Mouse (Mus musculus) kidney, embryonic 15.5 days (tissue): ENCODE data around the gene Sirt2. TPM values are rescaled to one million over a fixed set of nuclear protein-coding genes. Genes with fewer than 3 reads are reported as not detected.
A peak's percentile ranks its signal among the peaks of the same experiment; 100 is the strongest.

Experiments used
- ATAC-seq: fragments of 200-750 bp; cut with Nextera tagmentation; replicated peaks from 2 replicates; pipeline ENCODE4 v1.8.0; 2017; ENCODE audit warnings: moderate TSS enrichment; ENCODE audit not compliant: low FRiP score
- H3K27ac ChIP-seq: fragments of 300-500 bp; sonication (generic); 2 replicates; pipeline ENCODE4 v1.5.1; 2015; ENCODE audit warnings: mild to moderate bottlenecking, inconsistent platforms
- H3K27me3 ChIP-seq: fragments of 300-500 bp; sonication (generic); 2 replicates; pipeline ENCODE4 v1.6.1; 2015; ENCODE audit warnings: inconsistent platforms
- H3K36me3 ChIP-seq: fragments of 300-500 bp; sonication (generic); 2 replicates; pipeline ENCODE4 v1.6.1; 2015; ENCODE audit warnings: inconsistent platforms
- H3K4me1 ChIP-seq: fragments of 300-500 bp; sonication (generic); 2 replicates; pipeline ENCODE4 v1.6.1; 2015; ENCODE audit warnings: inconsistent platforms
- H3K4me2 ChIP-seq: fragments of 300-500 bp; sonication (generic); 2 replicates; pipeline ENCODE4 v1.6.1; 2015; ENCODE audit warnings: moderate library complexity, mild to moderate bottlenecking, inconsistent platforms
- H3K4me3 ChIP-seq: fragments of 300-500 bp; sonication (generic); replicated peaks from 2 replicates; pipeline ENCODE4 v1.5.1; 2015; ENCODE audit warnings: mild to moderate bottlenecking, inconsistent platforms
- H3K9ac ChIP-seq: fragments of 300-500 bp; sonication (generic); 2 replicates; pipeline ENCODE4 v1.6.1; 2015; ENCODE audit warnings: mild to moderate bottlenecking, inconsistent platforms
- H3K9me3 ChIP-seq: fragments of 300-500 bp; sonication (generic); replicated peaks from 2 replicates; pipeline ENCODE4 v1.6.1; 2016; ENCODE audit warnings: inconsistent platforms
- WGBS: fragments of 180-500 bp; shearing (Covaris S2); methylation state at CpG from one replicate; pipeline ENCODE4 v1.1.7; 2015; ENCODE audit warnings: mixed read lengths; 5-methylcytosine and 5-hydroxymethylcytosine counted together
- polyA plus RNA-seq: library from polyadenylated mRNA; unstranded; fragments of >200 nt; fragmentation: Nextera tagmentation; extraction: Ambion mirVana; gene quantifications from 2 replicates; pipeline ENCODE4 v1.2.1, GENCODE M21; 2015

The Sirt2 gene
- polyA plus RNA-seq, 1 experiment from 2014 or later, result 67.6 TPM

DNA sequence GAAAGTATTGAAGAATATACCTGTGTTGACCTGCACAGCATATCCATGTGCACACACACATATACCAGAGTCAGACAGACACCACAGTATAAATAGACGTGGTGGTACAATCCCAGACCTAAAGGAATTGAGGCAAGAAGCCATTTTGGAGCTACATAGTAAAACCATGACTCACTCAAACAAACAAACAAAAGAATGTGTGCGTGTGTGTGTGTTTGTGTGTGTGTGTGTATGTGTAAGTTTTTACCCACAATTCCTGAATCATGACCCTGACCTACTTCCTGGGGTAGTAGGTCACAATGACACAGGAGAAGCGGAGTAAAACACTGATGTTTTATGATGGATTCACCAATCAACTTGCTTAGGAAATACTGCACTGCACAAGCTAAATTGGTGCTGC lies 34.9 kb downstream of the Sirt2 start:
- WGBS, result 45% methylated on average over 3 of the region's 3 CpGs
- Histone ChIP-seq H3K27ac (peak overlapping the region; percentile 97), H3K9ac (no peak overlapping the region), H3K27me3 (no peaks in the 10 kb centered on the region), H3K9me3 (no peaks in the 10 kb centered on the region), H3K4me3 (no peak overlapping the region), H3K4me2 (peak overlapping the region; percentile 33; the same call in 1 of the 2 replicates), H3K4me1 (peaks cover 51% of the 10 kb centered on the region), H3K36me3 (no peaks in the 10 kb centered on the region)
- no peak for ATAC-seq

- H3K4me1 ChIP-seq, result peaks cover 45% of the 10 kb centered on the region
- ATAC-seq, result peak; percentile 24
- H3K4me3 ChIP-seq, result 0 out of 2 replicates have a peak overlapping the region, but pooled peaks have one; percentile 0
- WGBS, result 15% methylated on average over 10 of the region's 10 CpGs
- H3K27ac ChIP-seq, result peak overlapping the region; percentile 97
- H3K9me3 ChIP-seq, result no peaks in the 10 kb centered on the region
- no peaks in the 10 kb centered on the region for H3K27me3 ChIP-seq
- H3K9ac ChIP-seq, result no peak overlapping the region
- H3K36me3 ChIP-seq, result no peaks in the 10 kb centered on the region
- H3K4me2 ChIP-seq, result peak overlapping the region; percentile 33
Observed at GRCm38 (mm10) chr7:28801901-28802670, 35.6 kb downstream of the Sirt2 start.

DNA sequence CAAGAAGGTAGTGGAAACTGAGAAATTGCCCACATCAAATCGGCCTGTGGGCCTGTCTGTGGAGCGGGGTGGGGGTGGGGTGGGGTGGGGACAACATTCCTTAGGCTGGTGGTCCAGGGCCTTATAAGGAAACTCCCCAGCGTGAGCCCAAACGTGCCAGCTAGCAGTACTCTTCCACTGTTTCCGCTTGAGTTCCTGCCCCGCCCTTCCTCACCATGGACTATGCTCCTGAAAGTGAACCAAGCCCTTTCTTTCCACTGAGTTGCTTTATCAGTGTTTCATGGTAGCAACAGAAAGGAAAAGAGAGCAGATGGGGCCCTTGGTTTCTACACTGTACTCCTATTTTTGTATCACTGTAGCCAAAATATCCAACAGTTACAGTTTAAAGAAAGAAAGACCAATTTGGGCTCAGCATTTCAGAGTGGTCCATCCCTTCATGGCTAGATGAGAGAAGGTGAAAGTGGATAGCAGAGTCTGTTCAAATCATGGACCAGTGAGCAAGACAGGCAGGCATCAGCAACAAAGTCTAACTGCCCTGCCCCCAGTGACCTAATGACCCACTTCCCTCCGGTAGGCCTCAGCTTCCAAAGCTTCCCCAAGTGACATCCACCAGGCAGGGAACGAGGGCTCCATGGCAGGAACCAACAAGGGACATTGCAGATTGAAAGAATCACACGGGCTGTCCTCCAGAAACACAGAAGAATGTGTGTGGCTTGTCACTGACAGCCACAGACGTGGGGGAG lies 36.5 kb downstream of the Sirt2 start:
- peak; percentile 84 for ATAC-seq
- 5% methylated on average over 10 of the region's 10 CpGs for WGBS

DNA sequence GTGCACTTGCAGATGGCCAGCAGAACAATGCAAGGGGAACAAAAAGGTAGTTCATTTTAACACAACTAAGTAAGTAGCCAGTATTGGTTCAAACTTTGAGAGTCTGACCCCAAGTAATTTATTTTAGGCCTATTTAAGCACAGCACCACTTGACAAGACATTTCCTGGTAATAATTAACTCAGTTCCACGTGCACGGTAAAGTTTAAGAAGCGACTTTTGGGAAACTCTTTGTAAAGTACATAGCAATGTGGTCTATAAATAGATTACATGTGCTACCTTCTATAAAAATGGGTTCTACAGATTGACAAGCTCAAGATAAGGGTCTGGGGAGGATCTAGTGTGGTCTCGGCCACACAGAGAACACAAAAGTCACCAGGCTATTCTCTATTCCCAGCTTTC lies 37.2 kb downstream of the Sirt2 start:
- no peak for ATAC-seq
- H3K27me3 ChIP-seq, result no peaks in the 10 kb centered on the region
- peaks cover 53% of the 10 kb centered on the region for H3K4me1 ChIP-seq
- no peak overlapping the region for H3K4me3 ChIP-seq
- H3K4me2 ChIP-seq, result peak overlapping the region; percentile 33; the same call in 1 of the 2 replicates
- 19% methylated on average over 4 of the region's 4 CpGs for WGBS
- no peaks in the 10 kb centered on the region for H3K36me3 ChIP-seq
- H3K9me3 ChIP-seq, result no peaks in the 10 kb centered on the region
- peak overlapping the region; percentile 97 for H3K27ac ChIP-seq
- no peak overlapping the region for H3K9ac ChIP-seq

More for the DNA sequence above, 36.5 kb downstream of the Sirt2 start:
- Histone ChIP-seq H3K27ac (peak overlapping the region; percentile 97), H3K9me3 (no peaks in the 10 kb centered on the region), H3K4me3 (0 out of 2 replicates have a peak overlapping the region, but pooled peaks have one; percentile 0), H3K27me3 (no peaks in the 10 kb centered on the region), H3K4me1 (peaks cover 50% of the 10 kb centered on the region), H3K4me2 (peak overlapping the region; percentile 33), H3K36me3 (no peaks in the 10 kb centered on the region), H3K9ac (peak overlapping the region; percentile 11; the same call in 1 of the 2 replicates)

GRCm38 (mm10) chr7:28806869-28807268 lies 40.3 kb downstream of the Sirt2 start:
- 72% methylated on average over 4 of the region's 4 CpGs for WGBS
- no peak for ATAC-seq

DNA sequence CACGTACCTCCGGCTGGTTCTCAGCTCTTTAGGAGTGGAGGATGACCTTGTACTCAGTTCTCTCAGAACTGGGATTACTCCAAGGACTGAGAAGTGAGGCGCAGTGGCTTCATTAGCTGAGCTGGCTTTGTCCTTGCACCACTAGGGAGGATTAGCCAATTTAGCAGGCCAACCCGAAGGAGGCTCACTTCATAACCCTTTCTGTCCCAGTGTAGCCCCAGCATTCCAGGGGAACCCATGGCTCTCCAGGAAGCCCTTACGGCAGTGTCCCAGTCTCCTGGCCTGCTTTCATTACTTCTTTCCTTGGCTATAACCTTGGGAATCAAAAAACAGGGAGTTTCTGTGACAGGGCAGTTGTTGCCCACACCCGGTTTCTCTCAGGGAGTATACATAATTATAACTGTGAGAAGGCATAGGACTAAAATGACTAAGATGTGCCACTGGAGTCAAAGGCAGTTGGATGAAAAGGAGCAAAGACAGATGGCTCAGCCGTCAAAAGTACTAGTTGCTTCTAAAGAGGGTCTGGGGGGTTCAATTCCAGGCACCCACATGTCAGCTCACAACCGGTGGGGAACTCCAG lies 41.2 kb downstream of the Sirt2 start:
- Histone ChIP-seq H3K27me3 (no peaks in the 10 kb centered on the region), H3K4me3 (peak overlapping the region; percentile 84), H3K4me2 (peak overlapping the region; percentile 71), H3K9me3 (no peaks in the 10 kb centered on the region), H3K4me1 (peaks cover 44% of the 10 kb centered on the region), H3K27ac (peak overlapping the region; percentile 100), H3K36me3 (peaks cover 10% of the 10 kb centered on the region), H3K9ac (peak overlapping the region; percentile 96)
- ATAC-seq, result no peak
- WGBS, result 44% methylated on average over 6 of the region's 8 CpGs

More at GRCm38 (mm10) chr7:28806869-28807268, 40.3 kb downstream of the Sirt2 start:
- Histone ChIP-seq H3K9ac (no peak overlapping the region), H3K27ac (no peak overlapping the region), H3K9me3 (no peaks in the 10 kb centered on the region), H3K4me2 (no peak overlapping the region), H3K36me3 (peaks cover 1% of the 10 kb centered on the region; the same call in 1 of the 2 replicates), H3K4me1 (peaks cover 44% of the 10 kb centered on the region), H3K27me3 (no peaks in the 10 kb centered on the region), H3K4me3 (no peak overlapping the region)

DNA sequence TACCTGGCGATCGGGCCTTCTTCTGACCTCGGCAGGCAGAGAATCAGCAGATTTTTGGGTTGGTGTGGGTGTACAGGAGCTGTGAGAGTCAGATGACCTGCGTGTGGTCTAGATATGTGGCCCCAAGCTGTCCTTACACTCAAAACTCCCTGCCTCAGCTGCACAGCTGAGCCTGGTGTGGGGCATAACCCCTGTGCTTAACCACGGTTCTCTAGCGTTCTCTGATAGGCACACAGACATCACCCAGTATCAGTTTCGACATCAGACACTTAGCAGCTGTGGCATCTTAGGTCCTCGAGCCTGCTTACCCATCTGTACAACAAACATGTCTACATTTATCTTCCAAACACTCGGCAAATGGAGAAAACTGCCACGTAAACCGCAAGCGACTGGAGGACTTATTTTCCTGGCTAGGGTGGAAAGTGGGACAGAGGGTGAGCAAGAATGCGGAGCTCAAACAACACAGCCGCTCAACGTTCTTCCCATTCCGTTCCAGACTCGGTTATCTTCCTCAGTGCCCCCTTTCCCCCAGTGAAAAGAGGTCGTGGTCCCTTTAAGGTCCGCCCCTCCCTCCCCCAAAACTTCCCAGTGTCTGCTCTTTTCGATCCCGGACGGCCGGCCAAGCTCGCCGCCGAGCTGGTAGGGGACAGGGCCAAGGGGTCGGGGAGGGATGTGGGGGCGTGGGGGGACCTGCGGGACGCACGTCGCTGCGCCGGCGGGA lies 41.8 kb downstream of the Sirt2 start, which contains the start of gene Hnrnpl:
Gene Hnrnpl (plus strand): TSS at position 321 of the 721 bp plus-strand sequence.
- 2% methylated on average over 34 of the region's 35 CpGs for WGBS
- peak within 1 kb of the TSS; percentile 96 for H3K9ac ChIP-seq
- peak; percentile 31 for ATAC-seq
- H3K9me3 ChIP-seq, result no peaks in the 10 kb centered on the region
- H3K4me2 ChIP-seq, result peak within 1 kb of the TSS; percentile 71
- H3K27me3 ChIP-seq, result no peaks in the 10 kb centered on the region
- peaks cover 17% of the 10 kb centered on the region for H3K36me3 ChIP-seq
- H3K4me3 ChIP-seq, result peak within 1 kb of the TSS; percentile 84
- H3K4me1 ChIP-seq, result peaks cover 44% of the 10 kb centered on the region
- peak within 1 kb of the TSS; percentile 100 for H3K27ac ChIP-seq

DNA sequence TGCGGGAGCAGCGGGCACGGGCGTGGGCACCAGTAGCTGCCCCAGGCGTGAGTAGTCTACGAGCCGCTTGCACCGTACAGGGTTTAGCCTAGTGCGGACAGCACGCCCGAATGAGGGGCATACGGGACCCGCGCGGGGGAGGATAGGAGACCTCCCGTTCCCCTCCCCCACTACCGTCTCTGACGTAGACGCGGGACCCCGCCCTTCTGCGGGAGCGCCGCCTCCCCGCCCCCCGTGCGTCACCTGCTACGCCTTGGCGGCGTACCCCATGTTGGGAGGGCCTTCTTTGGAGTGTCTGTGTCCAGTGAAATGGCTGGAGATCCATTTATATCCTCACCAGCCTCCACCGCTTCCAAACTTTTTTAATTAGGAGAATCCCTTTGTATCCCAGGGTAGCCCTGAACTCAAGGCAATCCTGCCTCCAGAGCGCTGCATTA lies 42.4 kb downstream of the Sirt2 start:
- Histone ChIP-seq H3K9ac (peak overlapping the region; percentile 96), H3K36me3 (peaks cover 22% of the 10 kb centered on the region), H3K27ac (peak overlapping the region; percentile 100), H3K4me3 (peak overlapping the region; percentile 84), H3K4me1 (peaks cover 44% of the 10 kb centered on the region), H3K27me3 (no peaks in the 10 kb centered on the region), H3K4me2 (peak overlapping the region; percentile 71), H3K9me3 (no peaks in the 10 kb centered on the region)
- 0% methylated on average over 14 of the region's 32 CpGs for WGBS
- ATAC-seq, result peak; percentile 74

DNA sequence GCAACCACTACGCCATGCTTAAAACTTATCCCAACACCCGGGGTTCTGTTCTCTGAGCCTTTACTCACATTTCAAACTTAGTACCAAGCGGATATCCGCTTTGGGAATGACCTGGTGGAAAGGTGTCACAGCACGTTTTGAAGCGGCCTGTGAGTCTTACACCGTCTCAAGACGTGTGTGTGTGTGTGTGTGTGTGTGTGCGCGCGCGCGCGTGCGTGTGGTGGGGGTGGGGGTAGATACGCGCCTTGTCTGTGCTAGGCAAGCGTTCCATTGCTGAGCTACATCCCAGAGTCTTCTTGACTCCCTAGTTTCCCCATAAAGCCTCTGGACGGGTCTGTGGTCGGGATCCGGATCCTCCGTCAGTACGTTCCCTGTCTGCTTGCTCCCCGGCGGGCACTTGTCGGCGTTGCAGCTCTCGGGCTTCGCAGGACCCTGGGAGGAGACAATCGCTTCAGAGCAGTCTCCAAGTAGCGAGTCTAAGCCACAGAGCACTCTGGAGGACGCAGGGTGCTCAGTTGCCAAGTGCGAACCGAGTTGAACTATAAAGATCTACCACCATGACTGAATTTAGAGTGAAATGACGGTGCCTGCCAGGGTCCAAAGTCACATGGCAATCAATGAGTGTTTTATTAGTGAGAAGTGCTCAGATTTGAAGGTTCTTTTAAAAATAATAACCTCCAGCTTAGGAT lies 43.0 kb downstream of the Sirt2 start:
- H3K9ac ChIP-seq, result peak overlapping the region; percentile 96
- H3K27me3 ChIP-seq, result no peaks in the 10 kb centered on the region
- H3K9me3 ChIP-seq, result no peaks in the 10 kb centered on the region
- peak overlapping the region; percentile 100 for H3K27ac ChIP-seq
- H3K36me3 ChIP-seq, result peaks cover 28% of the 10 kb centered on the region
- peak overlapping the region; percentile 71 for H3K4me2 ChIP-seq
- peak overlapping the region; percentile 84 for H3K4me3 ChIP-seq
- WGBS, result under 1% methylated on average over 35 of the region's 35 CpGs
- peak; percentile 27 for ATAC-seq
- peaks cover 44% of the 10 kb centered on the region for H3K4me1 ChIP-seq

GRCm38 (mm10) chr7:28810107-28811066 lies 43.9 kb downstream of the Sirt2 start:
- peak overlapping the region; percentile 100 for H3K27ac ChIP-seq
- H3K36me3 ChIP-seq, result peaks cover 37% of the 10 kb centered on the region
- peak; percentile 92 for ATAC-seq
- peak overlapping the region; percentile 96 for H3K9ac ChIP-seq
- H3K4me3 ChIP-seq, result peak overlapping the region; percentile 84
- peaks cover 48% of the 10 kb centered on the region for H3K4me1 ChIP-seq
- H3K27me3 ChIP-seq, result no peaks in the 10 kb centered on the region
- no peaks in the 10 kb centered on the region for H3K9me3 ChIP-seq
- WGBS, result under 1% methylated on average over 70 of the region's 70 CpGs
- peak overlapping the region; percentile 72 for H3K4me2 ChIP-seq
